Mouse (Mus musculus) B cell, adult 67 days (primary cell): ENCODE results near the gene Gm3183. TPM values are rescaled to one million over a fixed set of nuclear protein-coding genes. Genes with fewer than 3 reads are reported as not detected.

Source experiments
- total RNA-seq, 2 experiments: library from RNA; stranded (reverse); gene quantifications; 4 replicates each; pipeline ENCODE4 v1.2.4; 2023

The Gm3183 gene
- total RNA-seq: not detected

GRCm38 (mm10) chr5:94865136-94865535 is at the start of gene Gm3183:
Gene Gm3183 (plus strand): TSS chr5:94865436.

Other genes starting within 250 kb of the Gm3183 start
- not detected for gene Gm3147, start 249.1 kb upstream of the Gm3183 start, total RNA-seq
- not detected for gene Gm6509, start 241.5 kb upstream of the Gm3183 start, total RNA-seq
- not detected for gene Gm6205, start 217.1 kb upstream of the Gm3183 start, total RNA-seq
- not detected for gene Gm6367, start 123.2 kb downstream of the Gm3183 start, total RNA-seq
- not detected for gene Gm7942, start 241.5 kb downstream of the Gm3183 start, total RNA-seq